Mouse (Mus musculus): ENCODE data around the gene Patl2. TPM values are rescaled to one million over a fixed set of nuclear protein-coding genes. Genes with fewer than 3 reads are reported as not detected.
"Not testable (repeated sequence)": the region's sequence is repeated elsewhere in the genome, so short reads cannot be mapped to it uniquely, and the experiment has no call there.

Patl2 gene
- total RNA-seq, 2 experiments from 2014 or later, result not detected

DNA sequence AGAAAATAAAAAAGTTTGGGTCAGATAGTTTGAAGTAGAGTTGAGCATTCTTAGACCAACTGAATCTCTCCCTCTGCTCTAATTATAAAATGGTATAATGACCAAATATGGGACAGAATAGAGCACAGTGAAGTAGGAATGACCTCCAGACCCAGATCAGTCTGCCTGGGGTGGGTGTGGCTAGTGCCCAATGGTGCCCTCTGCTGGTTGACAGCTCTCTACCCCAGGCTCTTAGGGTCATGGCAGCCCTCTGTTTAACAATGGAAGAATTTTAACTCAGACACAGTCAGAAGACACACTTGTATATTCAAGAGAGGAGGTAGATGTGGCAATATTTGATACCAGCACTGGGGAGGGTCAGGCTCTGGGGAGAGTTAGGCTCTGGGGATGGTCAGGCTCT lies 83.9 kb downstream of the Patl2 start:
- intact Hi-C loops (cut with DNase I), result no loop called here
- DNase-seq (ENCODE audit: low spot score in 2 of 2), result no peak

DNA sequence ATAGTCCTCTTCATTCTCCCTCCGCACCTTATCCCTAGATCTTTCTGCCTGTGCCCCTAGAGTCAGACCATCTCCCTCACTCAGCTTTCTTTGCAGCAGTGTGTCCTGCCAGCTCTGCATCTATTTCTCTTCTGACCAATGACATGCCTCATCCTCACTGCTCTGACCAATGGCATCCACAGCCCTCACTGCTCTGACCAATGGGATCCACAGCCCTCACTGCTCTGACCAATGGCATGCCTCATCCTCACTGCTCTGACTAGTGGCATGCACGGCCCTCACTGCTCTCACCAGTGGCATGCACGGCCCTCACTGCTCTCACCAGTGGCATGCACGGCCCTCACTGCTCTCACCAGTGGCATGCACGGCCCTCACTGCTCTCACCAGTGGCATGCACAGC lies 88.3 kb downstream of the Patl2 start:
- DNase-seq (ENCODE audit: low spot score in 2 of 2); intact Hi-C loops (cut with DNase I): not testable (repeated sequence)

DNA sequence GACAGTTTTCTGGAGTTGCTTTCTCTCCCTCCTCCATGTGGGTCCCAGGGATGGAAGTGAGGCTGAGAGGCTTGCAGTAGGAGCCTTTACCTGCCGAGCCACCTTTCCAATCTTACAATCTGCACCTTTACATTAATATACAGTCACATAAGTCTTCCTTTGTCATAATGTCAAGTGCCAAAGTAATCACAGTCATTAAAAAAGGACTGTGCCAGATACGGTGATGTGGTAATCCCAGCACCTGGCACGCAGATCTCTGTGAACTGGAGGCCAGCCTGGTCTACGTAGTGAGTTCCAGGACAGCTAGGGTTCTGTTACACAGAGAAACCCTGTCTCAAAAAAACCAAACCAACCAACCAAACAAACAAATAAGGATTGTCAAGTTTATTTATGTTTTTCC lies 92.1 kb downstream of the Patl2 start:
- DNase-seq (ENCODE audit: low spot score in 2 of 2), result no peak
- intact Hi-C loops (cut with DNase I), result no loop called here

DNA sequence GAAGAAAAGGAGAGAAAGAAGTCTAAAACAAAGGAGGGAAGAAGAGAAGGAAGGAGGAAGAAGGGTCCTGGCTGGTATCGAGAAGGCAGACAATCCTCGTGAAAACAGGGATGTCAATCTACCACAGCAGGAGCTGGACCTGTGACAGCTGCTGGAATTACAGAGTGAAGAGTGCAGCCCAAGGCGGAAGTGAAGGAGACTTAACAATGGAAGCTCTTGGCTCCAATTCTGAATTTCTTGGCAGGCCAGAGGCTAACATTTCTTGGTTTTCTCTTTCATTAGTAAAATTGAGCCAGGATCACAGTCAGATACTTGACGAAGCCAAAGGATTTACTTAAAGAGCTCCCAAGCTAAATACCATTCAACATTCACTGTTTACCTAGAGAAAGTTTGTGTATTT lies 99.5 kb downstream of the Patl2 start:
- no peak for DNase-seq (ENCODE audit: low spot score in 2 of 2)
- intact Hi-C loops (cut with DNase I), result no loop called here

DNA sequence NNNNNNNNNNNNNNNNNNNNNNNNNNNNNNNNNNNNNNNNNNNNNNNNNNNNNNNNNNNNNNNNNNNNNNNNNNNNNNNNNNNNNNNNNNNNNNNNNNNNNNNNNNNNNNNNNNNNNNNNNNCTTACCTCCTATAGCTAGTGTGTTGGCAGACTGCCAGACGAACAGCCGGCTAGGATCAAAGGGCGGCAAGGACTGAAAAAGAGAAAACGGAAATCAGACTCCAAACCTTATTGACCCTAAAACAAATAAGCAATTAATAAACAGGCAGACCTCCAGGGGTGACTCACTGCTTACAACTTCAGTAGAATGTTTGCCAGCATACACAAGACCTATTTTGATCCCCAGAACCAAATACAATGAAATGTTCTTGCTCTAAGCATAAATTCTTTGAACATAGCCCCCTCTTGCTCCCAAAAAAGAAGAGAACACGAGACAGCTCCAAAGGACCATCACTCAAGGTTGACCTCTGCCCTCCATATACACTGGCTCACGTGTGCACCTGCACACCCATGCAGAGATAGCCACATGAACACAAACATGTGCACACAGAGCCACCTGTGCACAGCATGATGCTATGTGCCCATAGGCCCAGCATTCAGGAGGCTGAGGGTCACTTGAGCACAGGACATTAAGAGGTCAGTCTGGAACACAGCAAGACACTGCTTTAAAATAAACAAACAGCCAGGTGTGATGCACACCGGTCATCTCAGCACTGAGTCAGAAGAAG lies 104.1 kb downstream of the Patl2 start:
- no peak for DNase-seq (ENCODE audit: low spot score in 2 of 2)

More for the DNA sequence above, 104.1 kb downstream of the Patl2 start:
- intact Hi-C loops (cut with DNase I), result no loop called here

Other genes starting within 250 kb of the Patl2 start
- gene Ctdspl2, start 230.2 kb downstream of the Patl2 start, total RNA-seq (2021), result 10 to 100 TPM; 35.9 to 38.3 TPM
- gene Mageb3, start 230.1 kb downstream of the Patl2 start, total RNA-seq (2021), result under 1 TPM in 1 of 2 experiments, not detected in 1; 0.18 TPM
- 10 to 100 TPM; 19.3 to 20.5 TPM for gene Eif3j1, start 157.6 kb downstream of the Patl2 start, total RNA-seq (2021)
- gene Spg11, start 67.8 kb downstream of the Patl2 start, total RNA-seq (2021), result 10 to 100 TPM; 14.9 to 16.6 TPM
- gene B2m, start 38.5 kb downstream of the Patl2 start, total RNA-seq (2021), result 100 to 1,000 TPM; 104 to 107 TPM
- not detected for gene Trim69, start 25.5 kb downstream of the Patl2 start, total RNA-seq (2021)
- gene Terb2, start 83 bp upstream of the Patl2 start, total RNA-seq (2021), result not detected
- 10 to 100 TPM; 14.8 to 14.9 TPM for gene Sord, start 48.6 kb upstream of the Patl2 start, total RNA-seq (2021)
- gene Duox2, start 112.3 kb upstream of the Patl2 start, total RNA-seq (2021), result under 1 TPM in 1 of 2 experiments, not detected in 1; 0.07 TPM
- gene Duoxa2, start 112.7 kb upstream of the Patl2 start, total RNA-seq (2021), result not detected
- gene Duoxa1, start 127.5 kb upstream of the Patl2 start, total RNA-seq (2021), result not detected
- gene Duox1, start 129.5 kb upstream of the Patl2 start, total RNA-seq (2021), result under 1 TPM in 1 of 2 experiments, not detected in 1; 0.07 TPM
- gene Shf, start 183.0 kb upstream of the Patl2 start, total RNA-seq (2021), result 10 to 100 TPM; 64.9 to 72.2 TPM
- not detected for gene Slc28a2, start 240.3 kb upstream of the Patl2 start, total RNA-seq (2021)

Measured in left cerebral cortex, postnatal 25 days (tissue).